Mouse (Mus musculus) neural tube, embryonic 15.5 days (tissue): ENCODE results near the gene Pde6c. TPM values are rescaled to one million over a fixed set of nuclear protein-coding genes. Genes with fewer than 3 reads are reported as not detected.

Experiments
- ATAC-seq: fragments of 200-750 bp; cut with Nextera tagmentation; 2 replicates; pipeline ENCODE4 v1.8.0; 2017; ENCODE audit warnings: mild to moderate bottlenecking, moderate TSS enrichment, moderate library complexity; ENCODE audit not compliant: low FRiP score
- H3K27ac ChIP-seq: fragments of 300-500 bp; sonication (generic); replicated peaks from 2 replicates; pipeline ENCODE4 v1.5.1; 2015; ENCODE audit warnings: mild to moderate bottlenecking, inconsistent platforms
- H3K27me3 ChIP-seq: fragments of 300-500 bp; sonication (generic); replicated peaks from 2 replicates; pipeline ENCODE4 v1.6.1; 2015; ENCODE audit warnings: inconsistent platforms
- H3K36me3 ChIP-seq: fragments of 300-500 bp; sonication (generic); 2 replicates; pipeline ENCODE4 v1.6.1; 2015; ENCODE audit warnings: inconsistent platforms
- H3K4me1 ChIP-seq: fragments of 300-500 bp; sonication (generic); 2 replicates; pipeline ENCODE4 v1.6.1; 2015; ENCODE audit warnings: inconsistent platforms
- H3K4me2 ChIP-seq: fragments of 300-500 bp; sonication (generic); 2 replicates; pipeline ENCODE4 v1.6.1; 2015; ENCODE audit warnings: inconsistent platforms, mild to moderate bottlenecking, moderate library complexity
- H3K4me3 ChIP-seq: fragments of 300-500 bp; sonication (generic); replicated peaks from 2 replicates; pipeline ENCODE4 v1.5.1; 2015; ENCODE audit warnings: mild to moderate bottlenecking, inconsistent platforms
- H3K9ac ChIP-seq: fragments of 300-500 bp; sonication (generic); replicated peaks from 2 replicates; pipeline ENCODE4 v1.6.1; 2015; ENCODE audit warnings: mild to moderate bottlenecking, inconsistent platforms
- H3K9me3 ChIP-seq: fragments of 300-500 bp; sonication (generic); replicated peaks from 2 replicates; pipeline ENCODE4 v1.6.1; 2016; ENCODE audit warnings: inconsistent platforms
- WGBS: fragments of 180-500 bp; shearing (Covaris S2); methylation state at CpG from one replicate; pipeline ENCODE4 v1.1.7; 2015; ENCODE audit warnings: mixed read lengths; 5-methylcytosine and 5-hydroxymethylcytosine counted together
- polyA plus RNA-seq: library from polyadenylated mRNA; unstranded; fragments of >200 nt; fragmentation: Nextera tagmentation; extraction: Ambion mirVana; gene quantifications from 2 replicates; pipeline ENCODE4 v1.2.1, GENCODE M21; 2015

The Pde6c gene
- polyA plus RNA-seq, 1 experiment from 2014 or later = not detected

- Histone ChIP-seq H3K9me3 (no peaks in the 10 kb centered on the region), H3K4me1 (peaks cover 14% of the 10 kb centered on the region), H3K4me3 (peak within 1 kb of the TSS; percentile 61), H3K4me2 (peak within 1 kb of the TSS; percentile 75), H3K27ac (peak within 1 kb of the TSS; percentile 97), H3K27me3 (no peaks in the 10 kb centered on the region), H3K9ac (peak within 1 kb of the TSS; percentile 63), H3K36me3 (no peaks in the 10 kb centered on the region)
- peak; percentile 97 for ATAC-seq
- under 1% methylated on average over 49 of the region's 49 CpGs for WGBS
Measured at GRCm38 (mm10) chr19:38223905-38224684, 91.5 kb downstream of the Pde6c start, which contains the start of gene Fra10ac1. Gene Fra10ac1 (minus strand): TSS chr19:38224156.

- Histone ChIP-seq H3K4me2 (peak overlapping the region; percentile 75), H3K4me1 (peaks cover 14% of the 10 kb centered on the region), H3K9ac (peak overlapping the region; percentile 63), H3K4me3 (peak overlapping the region; percentile 61), H3K27me3 (no peaks in the 10 kb centered on the region), H3K36me3 (no peaks in the 10 kb centered on the region), H3K9me3 (no peaks in the 10 kb centered on the region), H3K27ac (peak overlapping the region; percentile 97)
- 5% methylated on average over 9 of the region's 9 CpGs for WGBS
- ATAC-seq = peak; percentile 51
Measured at GRCm38 (mm10) chr19:38224685-38225060, 92.1 kb downstream of the Pde6c start.

DNA sequence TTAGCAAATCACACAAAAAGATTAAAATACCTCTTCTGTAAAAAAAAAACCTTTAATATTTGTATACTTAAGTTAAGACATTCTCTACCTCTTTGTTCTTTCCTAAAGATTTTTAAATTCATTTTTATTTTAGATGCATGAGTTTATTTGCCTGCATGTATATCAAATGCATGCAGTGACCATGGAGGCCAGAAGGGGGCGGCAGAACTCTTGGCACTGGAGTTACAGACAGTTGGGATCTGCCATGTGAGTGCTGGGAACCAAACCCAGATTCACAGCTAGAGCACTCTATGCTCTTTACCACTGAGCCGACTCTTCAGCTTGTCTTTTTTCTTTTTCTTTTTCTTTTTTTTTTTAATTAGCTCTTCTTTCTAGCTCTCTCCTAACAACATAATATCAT, 96.1 kb downstream of the Pde6c start:
- H3K4me1 ChIP-seq = peaks cover 6% of the 10 kb centered on the region
- WGBS = 64% methylated on average over 2 of the region's 2 CpGs
- H3K9ac ChIP-seq = no peak overlapping the region
- no peak overlapping the region for H3K4me2 ChIP-seq
- H3K9me3 ChIP-seq = no peaks in the 10 kb centered on the region
- no peaks in the 10 kb centered on the region for H3K27me3 ChIP-seq
- no peak for ATAC-seq
- H3K36me3 ChIP-seq = no peaks in the 10 kb centered on the region
- no peak overlapping the region for H3K27ac ChIP-seq
- H3K4me3 ChIP-seq = no peak overlapping the region

- Histone ChIP-seq H3K9ac (no peak overlapping the region), H3K4me1 (no peaks in the 10 kb centered on the region; the same call in 1 of the 2 replicates), H3K36me3 (no peaks in the 10 kb centered on the region), H3K27ac (no peak overlapping the region), H3K9me3 (no peaks in the 10 kb centered on the region), H3K27me3 (no peaks in the 10 kb centered on the region), H3K4me3 (no peak overlapping the region), H3K4me2 (no peak overlapping the region)
- no peak for ATAC-seq
- WGBS = 20% methylated on average over 8 of the region's 8 CpGs
Measured at GRCm38 (mm10) chr19:38232087-38232486, 99.5 kb downstream of the Pde6c start.

DNA sequence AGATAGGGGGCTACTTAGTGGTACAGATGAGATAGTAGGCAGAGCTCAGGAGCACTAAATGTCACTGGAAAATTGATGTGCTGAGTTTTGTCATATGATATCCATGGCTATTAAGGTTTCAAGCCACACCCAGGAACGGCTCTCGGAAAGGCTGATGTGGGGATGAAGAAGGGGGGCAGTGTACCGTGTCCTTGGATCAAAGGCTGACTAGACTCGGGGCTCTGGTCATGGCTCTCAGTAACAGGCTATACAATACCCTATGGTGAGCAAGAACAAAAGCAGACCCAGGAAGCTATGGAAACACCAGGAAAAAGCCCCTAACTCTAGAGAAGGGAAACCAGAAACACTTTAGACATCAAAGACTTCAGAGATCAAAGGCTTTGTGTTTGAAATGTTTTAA, 99.9 kb downstream of the Pde6c start:
- Histone ChIP-seq H3K27ac (no peak overlapping the region), H3K9me3 (no peaks in the 10 kb centered on the region), H3K27me3 (no peaks in the 10 kb centered on the region), H3K4me1 (no peaks in the 10 kb centered on the region; the same call in 1 of the 2 replicates), H3K36me3 (no peaks in the 10 kb centered on the region), H3K4me3 (no peak overlapping the region), H3K4me2 (no peak overlapping the region), H3K9ac (no peak overlapping the region)
- whole genome bisulfite sequencing = 5% methylated on average over 4 of the region's 4 CpGs
- no peak for ATAC-seq

Other genes with a start within 250 kb of the Pde6c start
- 2.0 and 3.6 TPM in 2 replicates for gene Myof, start 89.2 kb upstream of the Pde6c start, polyA plus RNA-seq
- 3.6 and 9.9 TPM in 2 replicates for gene Cep55, start 77.8 kb upstream of the Pde6c start, polyA plus RNA-seq
- gene Ffar4, start 35.7 kb upstream of the Pde6c start, polyA plus RNA-seq = 0.18 and 1.9 TPM in 2 replicates
- gene Rbp4, start 7.5 kb upstream of the Pde6c start, polyA plus RNA-seq = 6.3 and 12.3 TPM in 2 replicates
- 38.6 and 39.2 TPM in 2 replicates for gene Fra10ac1, start 91.4 kb downstream of the Pde6c start, polyA plus RNA-seq
- 19.5 and 24.7 TPM in 2 replicates for gene Lgi1, start 131.8 kb downstream of the Pde6c start, polyA plus RNA-seq